Mouse (Mus musculus): Measurements from ENCODE around the gene 1700056E22Rik. TPM values are rescaled to one million over a fixed set of nuclear protein-coding genes. Genes with fewer than 3 reads are reported as not detected.

1700056E22Rik gene
- polyA plus RNA-seq, 1 experiment from 2014 or later, result 0.95 TPM

DNA sequence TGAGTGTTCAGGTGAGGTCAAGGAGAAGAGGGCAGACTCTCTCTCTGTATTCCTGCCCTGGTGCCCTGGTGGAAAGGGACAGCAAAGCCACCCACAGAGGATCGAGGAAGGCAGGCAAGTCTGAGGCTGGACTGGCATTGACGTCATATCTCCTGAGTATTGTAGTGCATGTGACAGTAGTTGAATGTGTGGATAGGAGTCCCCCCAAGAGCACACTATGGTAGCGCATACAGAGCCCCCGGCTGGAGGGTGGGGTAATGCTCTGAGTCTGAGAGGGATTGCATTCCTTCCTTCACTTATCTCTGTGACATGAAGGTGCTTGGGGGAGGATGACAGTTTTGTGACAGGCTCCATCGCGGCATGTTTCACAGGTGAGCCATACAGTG is 14.4 kb downstream of the 1700056E22Rik start:
- no peak overlapping the region for H3K4me2 ChIP-seq
- H3K4me1 ChIP-seq (replicated peaks; ENCODE audit: control insufficient read depth, insufficient read depth, low read length), result peaks cover 12% of the 10 kb centered on the region
- 40% methylated on average over 6 of the region's 6 CpGs for WGBS
- no peak for DNase-seq (ENCODE audit: low spot score)
- H3K9ac ChIP-seq (ENCODE audit: low read depth, low read length), result no peak overlapping the region
- no peaks in the 10 kb centered on the region for H3K36me3 ChIP-seq (ENCODE audit: control insufficient read depth, insufficient read depth, low read length)
- no peaks in the 10 kb centered on the region for H3K27me3 ChIP-seq (replicated peaks; ENCODE audit: control insufficient read depth, insufficient read depth, low read length)
- ATAC-seq (replicated peaks; ENCODE audit: low FRiP score), result 0 out of 2 replicates have a peak, but pooled peaks have one; percentile 16
- H3K27ac ChIP-seq (ENCODE audit: low read depth, low read length), result no peak overlapping the region
- no peaks in the 10 kb centered on the region for H3K9me3 ChIP-seq (ENCODE audit: control insufficient read depth, low read length)
- H3K4me3 ChIP-seq (ENCODE audit: low read depth, low read length), result no peak overlapping the region

DNA sequence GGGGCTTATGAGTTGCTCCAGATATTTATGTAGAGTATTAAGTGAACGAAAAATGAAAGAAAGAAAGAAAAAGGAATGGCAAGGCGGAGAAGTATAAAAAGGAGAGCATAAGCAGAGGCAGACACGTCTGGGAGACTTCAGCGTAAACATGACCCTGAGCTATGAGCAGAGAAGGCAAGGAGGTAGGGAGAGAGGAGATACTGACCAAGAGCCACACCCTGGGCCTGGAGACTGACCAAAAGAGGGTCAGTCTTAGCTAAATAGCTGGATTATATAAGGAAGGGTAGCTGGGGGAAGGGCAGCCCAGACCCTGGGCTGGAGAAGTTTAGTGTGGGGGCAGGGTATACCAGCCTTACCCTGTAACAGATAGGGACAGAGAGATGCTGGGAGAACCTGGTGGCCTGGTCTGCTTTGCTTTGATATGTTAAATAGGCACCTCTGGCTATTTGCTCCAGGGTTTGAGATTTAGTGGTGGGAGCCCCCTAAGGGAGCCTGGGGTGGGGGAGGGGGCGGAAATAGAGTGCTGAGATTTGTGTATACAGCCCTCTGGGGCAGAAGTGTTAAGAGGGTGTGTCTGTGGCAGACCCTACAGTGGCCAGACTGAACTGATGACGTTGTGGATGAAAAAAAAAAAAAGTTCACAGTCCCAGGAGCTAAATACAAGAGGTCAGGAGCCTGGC is 14.9 kb downstream of the 1700056E22Rik start:
- H3K4me2 ChIP-seq, result no peak overlapping the region
- no peaks in the 10 kb centered on the region for H3K36me3 ChIP-seq (ENCODE audit: control insufficient read depth, insufficient read depth, low read length)
- DNase-seq (ENCODE audit: low spot score), result no peak
- no peak overlapping the region for H3K4me3 ChIP-seq (ENCODE audit: low read depth, low read length)
- no peak for ATAC-seq (replicated peaks; ENCODE audit: low FRiP score)
- no peaks in the 10 kb centered on the region for H3K9me3 ChIP-seq (ENCODE audit: control insufficient read depth, low read length)
- no peaks in the 10 kb centered on the region for H3K27me3 ChIP-seq (replicated peaks; ENCODE audit: control insufficient read depth, insufficient read depth, low read length)
- WGBS, result 42% methylated on average over 6 of the region's 6 CpGs
- H3K27ac ChIP-seq (ENCODE audit: low read depth, low read length), result no peak overlapping the region
- no peak overlapping the region for H3K9ac ChIP-seq (ENCODE audit: low read depth, low read length)
- H3K4me1 ChIP-seq (replicated peaks; ENCODE audit: control insufficient read depth, insufficient read depth, low read length), result peaks cover 12% of the 10 kb centered on the region

DNA sequence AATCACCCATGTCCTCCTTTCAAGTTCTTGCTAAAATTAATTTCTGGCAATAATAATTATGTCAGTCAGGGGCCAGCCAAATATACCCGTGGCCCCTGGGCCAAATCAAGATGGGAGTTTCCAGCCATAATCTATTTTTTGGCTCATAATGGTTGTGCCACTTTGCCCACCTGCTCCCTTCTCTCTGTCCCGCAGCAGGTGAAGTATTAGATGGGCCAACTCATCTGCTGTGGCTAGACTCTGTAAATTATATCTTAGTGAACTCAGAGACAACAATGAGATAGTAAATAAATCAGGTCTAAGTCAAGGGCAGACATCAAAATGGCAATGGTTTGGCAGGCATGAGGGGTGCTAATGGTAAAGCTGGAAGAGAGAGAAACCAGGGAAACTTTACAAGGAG is 16.5 kb downstream of the 1700056E22Rik start:
- 85% methylated on average over 2 of the region's 2 CpGs for WGBS
- H3K27me3 ChIP-seq (replicated peaks; ENCODE audit: control insufficient read depth, insufficient read depth, low read length), result no peaks in the 10 kb centered on the region
- peaks cover 12% of the 10 kb centered on the region for H3K4me1 ChIP-seq (replicated peaks; ENCODE audit: control insufficient read depth, insufficient read depth, low read length)
- H3K9me3 ChIP-seq (ENCODE audit: control insufficient read depth, low read length), result no peaks in the 10 kb centered on the region
- no peak for DNase-seq (ENCODE audit: low spot score)
- no peak overlapping the region for H3K4me2 ChIP-seq
- no peak overlapping the region for H3K9ac ChIP-seq (ENCODE audit: low read depth, low read length)
- H3K4me3 ChIP-seq (ENCODE audit: low read depth, low read length), result no peak overlapping the region
- no peaks in the 10 kb centered on the region for H3K36me3 ChIP-seq (ENCODE audit: control insufficient read depth, insufficient read depth, low read length)
- ATAC-seq (replicated peaks; ENCODE audit: low FRiP score), result no peak
- H3K27ac ChIP-seq (ENCODE audit: low read depth, low read length), result no peak overlapping the region

DNA sequence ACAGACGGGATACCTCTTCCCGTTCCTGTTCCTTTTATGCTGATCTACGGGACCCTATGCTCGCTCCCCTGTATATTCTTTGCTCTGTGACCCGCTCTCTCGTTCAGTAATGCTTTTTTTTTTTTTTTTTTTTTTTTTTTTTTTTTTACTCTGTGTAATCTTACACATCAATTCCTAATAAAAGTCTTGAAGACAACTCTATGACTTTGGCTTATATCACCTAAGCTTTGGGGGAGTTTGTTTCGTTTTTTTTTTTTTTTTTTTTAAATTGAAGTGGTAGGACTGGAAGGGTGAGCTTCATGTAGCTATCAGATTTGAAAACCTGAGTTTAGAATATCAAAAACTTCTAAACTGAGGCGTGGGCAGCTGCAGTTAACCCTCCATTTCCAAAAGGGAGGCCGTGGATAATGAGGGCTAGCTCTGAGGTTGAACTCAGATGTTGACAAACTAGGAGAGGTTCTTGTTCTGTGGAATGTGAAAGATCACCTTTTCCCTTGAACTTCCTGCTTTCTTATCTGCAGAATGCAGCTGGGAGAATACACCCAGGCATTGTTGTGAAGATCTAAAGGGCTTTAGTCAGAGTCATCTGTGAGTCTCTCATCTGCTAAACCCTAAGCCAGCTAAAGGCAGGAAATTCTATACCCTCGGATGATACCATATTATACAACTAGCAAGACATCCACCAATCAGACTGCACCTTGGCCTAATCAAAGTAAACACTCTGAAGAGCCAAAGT is 17.9 kb downstream of the 1700056E22Rik start:
- ATAC-seq (replicated peaks; ENCODE audit: low FRiP score), result peak; percentile 84
- Histone ChIP-seq H3K4me1 (replicated peaks; ENCODE audit: control insufficient read depth, insufficient read depth, low read length) (peaks cover 12% of the 10 kb centered on the region), H3K9ac (ENCODE audit: low read depth, low read length) (no peak overlapping the region), H3K4me3 (ENCODE audit: low read depth, low read length) (no peak overlapping the region), H3K27me3 (replicated peaks; ENCODE audit: control insufficient read depth, insufficient read depth, low read length) (no peaks in the 10 kb centered on the region), H3K9me3 (ENCODE audit: control insufficient read depth, low read length) (no peaks in the 10 kb centered on the region), H3K4me2 (no peak overlapping the region; the same call in none of the 2 replicates), H3K27ac (ENCODE audit: low read depth, low read length) (peak overlapping the region; percentile 71), H3K36me3 (ENCODE audit: control insufficient read depth, insufficient read depth, low read length) (no peaks in the 10 kb centered on the region)
- WGBS, result 58% methylated on average over 10 of the region's 10 CpGs
- DNase-seq (ENCODE audit: low spot score), result no peak

DNA sequence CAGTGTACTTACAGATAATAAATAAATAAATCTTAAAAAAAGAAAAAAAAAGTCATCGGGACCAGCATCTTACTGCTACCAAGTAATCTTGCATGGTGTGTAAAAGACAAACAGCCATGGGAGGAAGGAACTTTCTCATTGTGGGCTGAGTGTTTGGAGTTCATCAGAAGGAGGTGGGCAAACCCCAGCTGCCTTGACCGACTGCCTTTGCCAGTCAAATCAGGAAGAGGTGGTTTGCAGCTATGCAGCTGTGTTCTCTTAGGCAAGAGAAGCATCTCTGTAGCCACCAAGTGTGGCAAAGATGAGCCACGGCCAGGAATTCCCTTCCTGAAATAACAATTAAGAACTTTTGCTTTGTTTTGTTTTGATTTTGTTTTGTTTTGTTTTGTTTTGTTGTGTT is 20.0 kb downstream of the 1700056E22Rik start:
- Histone ChIP-seq H3K36me3 (ENCODE audit: control insufficient read depth, insufficient read depth, low read length) (no peaks in the 10 kb centered on the region), H3K27me3 (replicated peaks; ENCODE audit: control insufficient read depth, insufficient read depth, low read length) (no peaks in the 10 kb centered on the region), H3K27ac (ENCODE audit: low read depth, low read length) (no peak overlapping the region), H3K4me2 (no peak overlapping the region), H3K9me3 (ENCODE audit: control insufficient read depth, low read length) (no peaks in the 10 kb centered on the region), H3K4me3 (ENCODE audit: low read depth, low read length) (no peak overlapping the region), H3K9ac (ENCODE audit: low read depth, low read length) (no peak overlapping the region), H3K4me1 (replicated peaks; ENCODE audit: control insufficient read depth, insufficient read depth, low read length) (peaks cover 4% of the 10 kb centered on the region)
- DNase-seq (ENCODE audit: low spot score) (no peak), ATAC-seq (replicated peaks; ENCODE audit: low FRiP score) (no peak)
- 64% methylated on average over 3 of the region's 3 CpGs for WGBS

DNA sequence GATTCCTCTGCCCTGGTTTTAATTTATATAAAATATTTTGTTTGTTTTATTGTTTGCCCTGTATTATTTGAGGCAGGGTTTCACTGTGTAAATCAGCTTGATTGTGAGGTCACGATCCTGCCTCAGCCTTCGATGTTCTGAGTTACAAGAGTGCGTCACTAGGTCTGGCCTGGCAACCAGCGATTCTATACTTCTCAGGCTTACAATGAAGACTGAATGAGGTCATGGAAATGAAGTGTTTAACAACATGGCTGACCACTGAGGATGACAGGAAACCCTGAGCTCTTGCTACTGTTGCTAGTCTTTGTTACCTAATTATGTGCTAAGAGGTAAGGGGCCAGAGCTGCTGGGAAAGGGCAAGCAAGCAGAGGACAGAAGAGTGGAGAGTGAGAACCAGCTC is 21.0 kb downstream of the 1700056E22Rik start, which contains the start of gene Dusp10:
Gene Dusp10, plus strand, starts transcription at position 197 of the 400 bp plus-strand sequence.
- Histone ChIP-seq H3K4me1 (replicated peaks; ENCODE audit: control insufficient read depth, insufficient read depth, low read length) (peaks cover 4% of the 10 kb centered on the region), H3K27me3 (replicated peaks; ENCODE audit: control insufficient read depth, insufficient read depth, low read length) (no peaks in the 10 kb centered on the region), H3K9ac (ENCODE audit: low read depth, low read length) (no peak within 1 kb of the TSS), H3K4me2 (no peak within 1 kb of the TSS), H3K4me3 (ENCODE audit: low read depth, low read length) (no peak within 1 kb of the TSS), H3K27ac (ENCODE audit: low read depth, low read length) (no peak within 1 kb of the TSS), H3K9me3 (ENCODE audit: control insufficient read depth, low read length) (no peaks in the 10 kb centered on the region), H3K36me3 (ENCODE audit: control insufficient read depth, insufficient read depth, low read length) (no peaks in the 10 kb centered on the region)
- ATAC-seq (replicated peaks; ENCODE audit: low FRiP score) (no peak), DNase-seq (ENCODE audit: low spot score) (no peak)
- 90% methylated on average over 4 of the region's 4 CpGs for WGBS

DNA sequence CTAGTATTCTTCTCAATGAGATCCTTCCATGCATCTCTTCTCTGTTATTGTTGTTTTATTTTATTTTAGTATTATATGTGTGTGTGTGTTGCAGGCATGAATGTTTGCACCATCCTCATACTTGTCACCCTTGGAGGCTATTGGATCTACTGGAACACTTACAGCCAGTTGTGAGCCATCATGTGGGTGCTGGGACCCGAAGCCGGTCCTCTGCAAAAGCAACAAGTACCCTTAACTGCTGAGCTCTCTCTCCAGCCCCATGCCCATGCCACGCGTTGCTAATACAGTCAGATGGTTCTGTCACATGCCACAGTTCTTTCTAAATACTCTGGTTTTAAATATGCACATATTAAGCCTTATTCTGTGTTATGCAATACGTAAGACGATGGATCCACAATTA is 22.8 kb downstream of the 1700056E22Rik start:
- no peak overlapping the region for H3K9ac ChIP-seq (ENCODE audit: low read depth, low read length)
- WGBS, result 94% methylated on average over 6 of the region's 6 CpGs
- no peak for DNase-seq (ENCODE audit: low spot score)
- ATAC-seq (replicated peaks; ENCODE audit: low FRiP score), result no peak
- no peak overlapping the region for H3K4me3 ChIP-seq (ENCODE audit: low read depth, low read length)
- H3K4me1 ChIP-seq (replicated peaks; ENCODE audit: control insufficient read depth, insufficient read depth, low read length), result no peaks in the 10 kb centered on the region
- H3K27me3 ChIP-seq (replicated peaks; ENCODE audit: control insufficient read depth, insufficient read depth, low read length), result no peaks in the 10 kb centered on the region
- H3K9me3 ChIP-seq (ENCODE audit: control insufficient read depth, low read length), result no peaks in the 10 kb centered on the region
- H3K36me3 ChIP-seq (ENCODE audit: control insufficient read depth, insufficient read depth, low read length), result no peaks in the 10 kb centered on the region
- no peak overlapping the region for H3K27ac ChIP-seq (ENCODE audit: low read depth, low read length)
- no peak overlapping the region for H3K4me2 ChIP-seq

DNA sequence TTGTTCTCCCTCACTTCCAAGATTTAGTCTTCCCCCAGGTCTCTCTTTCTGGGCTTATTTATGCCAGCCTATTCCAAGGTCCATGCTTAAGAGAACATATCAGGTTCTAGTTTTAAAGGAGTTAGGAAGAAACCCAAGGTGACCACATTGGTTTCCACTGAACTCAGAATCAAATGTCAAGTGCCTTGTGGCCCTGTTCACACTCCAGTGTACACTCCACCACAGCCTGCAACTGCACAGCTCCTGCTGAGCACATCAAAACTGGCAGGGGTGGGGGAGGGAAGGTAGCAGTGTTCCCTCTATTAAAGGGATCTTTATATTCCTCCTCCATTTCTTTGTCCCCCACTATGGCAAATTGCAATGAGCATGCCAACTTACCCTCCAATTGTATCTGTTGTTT is 28.0 kb downstream of the 1700056E22Rik start:
- H3K27ac ChIP-seq (ENCODE audit: low read depth, low read length), result no peak overlapping the region
- H3K36me3 ChIP-seq (ENCODE audit: control insufficient read depth, insufficient read depth, low read length), result no peaks in the 10 kb centered on the region
- ATAC-seq (replicated peaks; ENCODE audit: low FRiP score) (no peak), DNase-seq (ENCODE audit: low spot score) (no peak)
- H3K9ac ChIP-seq (ENCODE audit: low read depth, low read length), result no peak overlapping the region
- H3K9me3 ChIP-seq (ENCODE audit: control insufficient read depth, low read length), result no peaks in the 10 kb centered on the region
- H3K27me3 ChIP-seq (replicated peaks; ENCODE audit: control insufficient read depth, insufficient read depth, low read length), result no peaks in the 10 kb centered on the region
- no peaks in the 10 kb centered on the region for H3K4me1 ChIP-seq (replicated peaks; ENCODE audit: control insufficient read depth, insufficient read depth, low read length)
- no peak overlapping the region for H3K4me2 ChIP-seq
- no peak overlapping the region for H3K4me3 ChIP-seq (ENCODE audit: low read depth, low read length)

Measured in liver, embryonic 11.5 days (tissue).